Mouse (Mus musculus): ENCODE results near the gene Pls3. TPM values are rescaled to one million over a fixed set of nuclear protein-coding genes. Genes with fewer than 3 reads are reported as not detected.

The Pls3 gene
- polyA plus RNA-seq, 1 experiment from 2014 or later: 107 TPM

GRCm38 (mm10) chrX:75842835-75843234 is 32.1 kb downstream of the Pls3 start:
- 51% methylated on average over 9 of the region's 9 CpGs for WGBS
- Histone ChIP-seq H3K4me2 (ENCODE audit: low read depth, low read length) (peak overlapping the region; percentile 19; the same call in 1 of the 2 replicates), H3K4me3 (replicated peaks; ENCODE audit: low read length) (no peak overlapping the region), H3K36me3 (ENCODE audit: control insufficient read depth, insufficient read depth, low read length) (no peaks in the 10 kb centered on the region), H3K27ac (ENCODE audit: low read length) (peak overlapping the region; percentile 60), H3K27me3 (ENCODE audit: control insufficient read depth, insufficient read depth, low read length) (no peaks in the 10 kb centered on the region), H3K9me3 (replicated peaks; ENCODE audit: control insufficient read depth, low read length) (no peaks in the 10 kb centered on the region), H3K9ac (ENCODE audit: low read length) (no peak overlapping the region), H3K4me1 (ENCODE audit: control insufficient read depth, insufficient read depth, low read length) (no peaks in the 10 kb centered on the region)
- no peak for ATAC-seq (ENCODE audit: insufficient read depth, low FRiP score)

- 55% methylated on average over 2 of the region's 2 CpGs for WGBS
- Histone ChIP-seq H3K4me1 (ENCODE audit: control insufficient read depth, insufficient read depth, low read length) (no peaks in the 10 kb centered on the region), H3K4me3 (replicated peaks; ENCODE audit: low read length) (no peak overlapping the region), H3K27ac (ENCODE audit: low read length) (no peak overlapping the region), H3K4me2 (ENCODE audit: low read depth, low read length) (no peak overlapping the region), H3K9ac (ENCODE audit: low read length) (no peak overlapping the region), H3K36me3 (ENCODE audit: control insufficient read depth, insufficient read depth, low read length) (no peaks in the 10 kb centered on the region), H3K27me3 (ENCODE audit: control insufficient read depth, insufficient read depth, low read length) (no peaks in the 10 kb centered on the region), H3K9me3 (replicated peaks; ENCODE audit: control insufficient read depth, low read length) (no peaks in the 10 kb centered on the region)
- ATAC-seq (ENCODE audit: insufficient read depth, low FRiP score): no peak
Observed at GRCm38 (mm10) chrX:75842120-75842519, 32.9 kb downstream of the Pls3 start.

DNA sequence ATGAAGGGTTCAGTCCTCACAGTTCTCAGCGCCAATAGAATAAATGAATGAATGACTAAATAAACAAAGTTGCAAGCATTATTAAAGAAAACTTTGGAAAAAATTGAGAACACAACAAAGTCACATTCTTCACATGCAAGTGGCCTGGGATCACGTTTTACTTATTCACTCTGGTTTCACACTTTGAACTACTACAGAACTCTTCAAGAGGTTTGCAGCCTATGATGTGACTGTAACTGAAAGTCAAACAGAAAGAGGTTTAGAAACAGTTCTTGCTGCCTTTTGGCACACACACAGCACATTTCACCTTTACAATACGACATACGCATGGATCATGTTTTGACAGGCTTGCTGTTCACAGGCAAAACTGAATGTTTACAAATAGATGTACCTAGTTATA is 34.7 kb downstream of the Pls3 start:
- no peak for ATAC-seq (ENCODE audit: insufficient read depth, low FRiP score)

GRCm38 (mm10) chrX:75834836-75835235 is 40.1 kb downstream of the Pls3 start:
- no peak overlapping the region for H3K27ac ChIP-seq (ENCODE audit: low read length)
- H3K27me3 ChIP-seq (ENCODE audit: control insufficient read depth, insufficient read depth, low read length): no peaks in the 10 kb centered on the region
- H3K4me3 ChIP-seq (replicated peaks; ENCODE audit: low read length): no peak overlapping the region
- H3K4me1 ChIP-seq (ENCODE audit: control insufficient read depth, insufficient read depth, low read length): no peaks in the 10 kb centered on the region
- 40% methylated on average over 2 of the region's 2 CpGs for WGBS
- H3K9me3 ChIP-seq (replicated peaks; ENCODE audit: control insufficient read depth, low read length): no peaks in the 10 kb centered on the region
- no peak overlapping the region for H3K4me2 ChIP-seq (ENCODE audit: low read depth, low read length)
- ATAC-seq (ENCODE audit: insufficient read depth, low FRiP score): no peak
- H3K36me3 ChIP-seq (ENCODE audit: control insufficient read depth, insufficient read depth, low read length): no peaks in the 10 kb centered on the region
- H3K9ac ChIP-seq (ENCODE audit: low read length): no peak overlapping the region

More for the DNA sequence above, 34.7 kb downstream of the Pls3 start:
- Histone ChIP-seq H3K4me1 (ENCODE audit: control insufficient read depth, insufficient read depth, low read length) (no peaks in the 10 kb centered on the region), H3K9ac (ENCODE audit: low read length) (no peak overlapping the region), H3K9me3 (replicated peaks; ENCODE audit: control insufficient read depth, low read length) (no peaks in the 10 kb centered on the region), H3K36me3 (ENCODE audit: control insufficient read depth, insufficient read depth, low read length) (no peaks in the 10 kb centered on the region), H3K27ac (ENCODE audit: low read length) (no peak overlapping the region), H3K27me3 (ENCODE audit: control insufficient read depth, insufficient read depth, low read length) (no peaks in the 10 kb centered on the region), H3K4me3 (replicated peaks; ENCODE audit: low read length) (no peak overlapping the region), H3K4me2 (ENCODE audit: low read depth, low read length) (no peak overlapping the region)
- WGBS: 76% methylated on average over 4 of the region's 4 CpGs

DNA sequence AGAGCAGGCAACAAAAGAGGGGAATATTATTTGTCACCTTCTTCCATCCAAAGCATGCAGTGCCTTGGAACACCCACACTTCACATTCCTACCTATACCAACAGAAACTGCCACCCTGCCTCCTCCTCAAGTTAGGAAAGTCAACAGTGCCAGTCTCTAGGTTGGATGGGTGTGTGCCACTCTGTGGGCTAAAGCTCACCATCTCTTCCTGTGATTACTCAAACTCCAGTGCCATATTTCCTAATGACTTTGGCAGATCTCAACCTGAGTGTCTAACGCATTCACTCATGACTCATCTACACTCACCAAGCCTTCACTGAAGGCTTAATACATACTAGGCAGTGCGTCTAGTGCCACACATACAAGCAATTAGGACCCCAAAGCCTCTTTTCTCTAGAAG is 40.7 kb downstream of the Pls3 start:
- WGBS: 86% methylated on average over 2 of the region's 2 CpGs

GRCm38 (mm10) chrX:75833006-75833641 is 41.9 kb downstream of the Pls3 start:
- Histone ChIP-seq H3K4me2 (ENCODE audit: low read depth, low read length) (no peak overlapping the region), H3K9ac (ENCODE audit: low read length) (no peak overlapping the region)

More for the DNA sequence above, 40.7 kb downstream of the Pls3 start:
- Histone ChIP-seq H3K36me3 (ENCODE audit: control insufficient read depth, insufficient read depth, low read length) (no peaks in the 10 kb centered on the region), H3K4me2 (ENCODE audit: low read depth, low read length) (no peak overlapping the region), H3K4me1 (ENCODE audit: control insufficient read depth, insufficient read depth, low read length) (no peaks in the 10 kb centered on the region), H3K9ac (ENCODE audit: low read length) (no peak overlapping the region), H3K4me3 (replicated peaks; ENCODE audit: low read length) (no peak overlapping the region), H3K27ac (ENCODE audit: low read length) (no peak overlapping the region), H3K27me3 (ENCODE audit: control insufficient read depth, insufficient read depth, low read length) (no peaks in the 10 kb centered on the region), H3K9me3 (replicated peaks; ENCODE audit: control insufficient read depth, low read length) (no peaks in the 10 kb centered on the region)
- ATAC-seq (ENCODE audit: insufficient read depth, low FRiP score): no peak

DNA sequence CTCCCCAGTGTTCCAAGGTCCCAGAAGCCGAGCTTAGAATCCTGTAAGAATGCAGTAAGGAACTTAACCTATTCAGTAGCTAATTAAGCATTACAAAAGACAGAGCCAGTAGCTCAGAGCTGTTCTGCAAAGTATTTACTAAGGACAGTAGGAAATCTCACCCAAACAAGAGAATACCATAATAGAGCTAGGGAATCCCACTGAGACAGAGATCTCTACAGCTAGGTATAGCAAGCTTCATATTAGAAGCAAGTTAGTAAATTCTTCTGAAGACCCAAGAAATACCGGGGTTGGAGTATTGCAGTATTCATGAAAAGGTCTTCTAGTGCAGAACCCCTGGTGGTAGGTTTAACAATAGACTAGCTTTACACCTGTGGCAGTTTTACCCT is 45.1 kb downstream of the Pls3 start:
- ATAC-seq (ENCODE audit: insufficient read depth, low FRiP score): no peak
- H3K4me1 ChIP-seq (ENCODE audit: control insufficient read depth, insufficient read depth, low read length): no peaks in the 10 kb centered on the region
- H3K27ac ChIP-seq (ENCODE audit: low read length): no peak overlapping the region
- no peak overlapping the region for H3K4me3 ChIP-seq (replicated peaks; ENCODE audit: low read length)
- H3K27me3 ChIP-seq (ENCODE audit: control insufficient read depth, insufficient read depth, low read length): no peaks in the 10 kb centered on the region
- H3K36me3 ChIP-seq (ENCODE audit: control insufficient read depth, insufficient read depth, low read length): no peaks in the 10 kb centered on the region
- H3K9ac ChIP-seq (ENCODE audit: low read length): no peak overlapping the region
- no peak overlapping the region for H3K4me2 ChIP-seq (ENCODE audit: low read depth, low read length)
- H3K9me3 ChIP-seq (replicated peaks; ENCODE audit: control insufficient read depth, low read length): no peaks in the 10 kb centered on the region
- 39% methylated on average over 2 of the region's 2 CpGs for WGBS

More at GRCm38 (mm10) chrX:75833006-75833641, 41.9 kb downstream of the Pls3 start:
- Histone ChIP-seq H3K27ac (ENCODE audit: low read length) (no peak overlapping the region), H3K27me3 (ENCODE audit: control insufficient read depth, insufficient read depth, low read length) (no peaks in the 10 kb centered on the region), H3K36me3 (ENCODE audit: control insufficient read depth, insufficient read depth, low read length) (no peaks in the 10 kb centered on the region), H3K4me1 (ENCODE audit: control insufficient read depth, insufficient read depth, low read length) (no peaks in the 10 kb centered on the region), H3K4me3 (replicated peaks; ENCODE audit: low read length) (no peak overlapping the region), H3K9me3 (replicated peaks; ENCODE audit: control insufficient read depth, low read length) (no peaks in the 10 kb centered on the region)
- ATAC-seq (ENCODE audit: insufficient read depth, low FRiP score): no peak
- 79% methylated on average over 11 of the region's 11 CpGs for WGBS

GRCm38 (mm10) chrX:75829240-75829866 is 45.6 kb downstream of the Pls3 start:
- Histone ChIP-seq H3K27me3 (ENCODE audit: control insufficient read depth, insufficient read depth, low read length) (no peaks in the 10 kb centered on the region), H3K4me1 (ENCODE audit: control insufficient read depth, insufficient read depth, low read length) (no peaks in the 10 kb centered on the region), H3K4me2 (ENCODE audit: low read depth, low read length) (no peak overlapping the region), H3K36me3 (ENCODE audit: control insufficient read depth, insufficient read depth, low read length) (no peaks in the 10 kb centered on the region), H3K9me3 (replicated peaks; ENCODE audit: control insufficient read depth, low read length) (no peaks in the 10 kb centered on the region), H3K4me3 (replicated peaks; ENCODE audit: low read length) (no peak overlapping the region), H3K9ac (ENCODE audit: low read length) (no peak overlapping the region), H3K27ac (ENCODE audit: low read length) (no peak overlapping the region)
- no peak for ATAC-seq (ENCODE audit: insufficient read depth, low FRiP score)
- 61% methylated on average over 7 of the region's 7 CpGs for WGBS

GRCm38 (mm10) chrX:75818647-75819271 is 56.2 kb downstream of the Pls3 start:
- H3K9ac ChIP-seq (ENCODE audit: low read length): no peak overlapping the region
- H3K27me3 ChIP-seq (ENCODE audit: control insufficient read depth, insufficient read depth, low read length): no peaks in the 10 kb centered on the region
- H3K27ac ChIP-seq (ENCODE audit: low read length): no peak overlapping the region
- WGBS: 55% methylated on average over 1 of the region's 1 CpGs
- no peaks in the 10 kb centered on the region for H3K9me3 ChIP-seq (replicated peaks; ENCODE audit: control insufficient read depth, low read length)
- H3K4me3 ChIP-seq (replicated peaks; ENCODE audit: low read length): no peak overlapping the region
- no peaks in the 10 kb centered on the region for H3K36me3 ChIP-seq (ENCODE audit: control insufficient read depth, insufficient read depth, low read length)
- no peak overlapping the region for H3K4me2 ChIP-seq (ENCODE audit: low read depth, low read length)
- H3K4me1 ChIP-seq (ENCODE audit: control insufficient read depth, insufficient read depth, low read length): no peaks in the 10 kb centered on the region
- ATAC-seq (ENCODE audit: insufficient read depth, low FRiP score): no peak
